Mouse (Mus musculus) NIH3T3 (cell line): ENCODE measurements around the gene Galnt4.

Experiments
- DNase-seq: peaks from one replicate; pipeline ENCODE4 v3.0.0-alpha.2; 2012; ENCODE audit warnings: low read depth

Gene Galnt4

DNA sequence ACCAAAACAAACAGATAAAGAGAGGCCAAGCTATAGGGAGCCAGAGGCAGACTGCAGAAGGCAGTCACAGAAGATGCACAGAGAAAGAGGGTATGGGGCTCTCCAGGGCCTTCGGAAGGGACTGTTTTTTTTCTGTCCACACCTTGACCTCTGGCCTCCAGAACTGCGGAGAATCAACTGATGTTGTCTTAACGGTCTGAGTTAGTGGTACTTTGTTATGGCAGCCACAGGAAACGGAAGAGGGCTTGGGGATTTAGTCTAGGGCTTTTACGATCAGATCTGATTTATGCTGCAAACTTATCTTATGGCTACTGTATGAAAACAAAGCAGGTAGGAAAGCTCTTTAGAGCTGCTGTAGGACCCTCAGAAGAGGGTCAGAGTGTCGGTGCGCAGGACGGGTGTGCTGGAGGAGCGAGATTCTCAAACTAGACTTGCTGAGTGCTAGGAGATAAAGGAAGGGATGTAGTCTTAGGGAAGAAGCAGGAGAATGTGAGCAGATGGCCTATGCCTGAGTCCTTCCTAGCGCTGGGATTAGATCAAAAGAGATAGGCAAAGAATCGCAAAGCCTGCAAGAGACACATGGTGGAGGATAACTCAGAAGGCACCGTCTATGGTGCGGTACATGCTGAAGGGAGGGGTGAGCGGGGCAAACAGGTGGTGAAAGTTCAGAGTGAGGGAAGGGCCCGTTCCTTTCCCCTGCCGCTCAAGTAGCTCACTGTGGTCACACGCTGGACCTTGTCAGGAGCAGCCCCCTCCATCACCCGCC lies 7.7 kb downstream of the Galnt4 start:
- no peak for DNase-seq

DNA sequence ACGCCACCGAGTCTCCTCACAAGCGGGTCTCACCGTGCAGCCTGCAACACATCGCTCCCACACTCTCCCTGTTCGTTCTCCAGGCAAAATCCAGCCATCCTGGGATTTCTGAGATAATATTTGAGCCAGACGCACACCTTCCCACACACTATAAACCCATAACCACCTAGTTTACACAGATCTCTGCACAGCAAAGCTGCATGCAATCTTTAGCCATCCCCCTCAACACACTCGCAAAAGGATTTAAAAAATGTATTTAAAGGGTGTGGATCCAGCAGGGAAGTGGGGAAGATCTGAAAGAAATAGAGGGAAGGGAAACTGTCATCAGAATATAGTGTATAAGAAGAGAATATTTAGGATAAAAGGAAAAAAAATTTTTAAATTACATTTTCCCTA lies 8.3 kb downstream of the Galnt4 start:
- DNase-seq = no peak

DNA sequence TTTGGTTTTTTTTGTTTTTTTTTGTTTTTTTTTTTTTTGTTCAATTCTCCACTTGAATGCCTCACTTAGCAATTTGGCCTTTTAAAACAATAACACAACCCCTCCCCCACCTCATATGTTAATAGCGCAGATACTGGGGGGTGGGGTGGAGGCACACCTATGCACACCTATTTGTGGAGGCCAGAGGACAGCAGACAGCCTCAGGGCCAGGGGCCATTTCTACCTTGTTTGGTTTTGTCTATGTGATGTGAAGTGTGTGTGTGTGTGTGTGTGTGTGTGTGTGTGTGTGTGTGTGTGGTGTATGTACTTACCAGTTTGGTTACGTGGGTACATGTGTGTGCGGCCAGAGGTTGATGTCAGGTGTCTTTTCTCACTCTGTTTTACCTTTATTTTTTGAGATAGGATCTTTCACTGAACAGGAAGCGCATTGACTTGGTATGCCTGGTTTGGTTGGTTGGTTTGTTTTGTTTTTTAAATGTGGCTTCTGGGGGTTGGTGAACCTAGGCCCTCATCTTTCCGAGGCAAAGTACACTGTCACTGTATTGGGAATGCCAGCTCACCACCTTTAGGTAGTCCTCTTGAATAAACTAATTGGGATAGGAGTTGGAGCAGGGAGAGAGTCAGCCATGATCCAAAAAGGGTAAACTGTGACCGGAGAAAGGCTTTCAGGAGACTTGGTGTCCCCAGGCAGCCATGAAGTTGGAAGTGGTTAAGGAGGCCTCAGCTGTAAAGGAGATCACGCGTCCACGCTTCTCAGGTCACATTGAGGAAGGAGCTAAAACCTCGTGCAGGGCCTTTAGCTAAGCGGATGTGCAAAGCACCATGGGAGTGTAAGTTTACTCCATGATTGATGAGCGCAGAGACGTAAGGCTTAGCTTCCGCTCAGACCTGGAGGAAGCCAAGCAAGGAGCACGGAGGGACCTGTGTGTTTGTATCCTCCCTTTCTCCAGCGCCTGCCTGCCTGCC lies 9.0 kb downstream of the Galnt4 start:
- DNase-seq = no peak

DNA sequence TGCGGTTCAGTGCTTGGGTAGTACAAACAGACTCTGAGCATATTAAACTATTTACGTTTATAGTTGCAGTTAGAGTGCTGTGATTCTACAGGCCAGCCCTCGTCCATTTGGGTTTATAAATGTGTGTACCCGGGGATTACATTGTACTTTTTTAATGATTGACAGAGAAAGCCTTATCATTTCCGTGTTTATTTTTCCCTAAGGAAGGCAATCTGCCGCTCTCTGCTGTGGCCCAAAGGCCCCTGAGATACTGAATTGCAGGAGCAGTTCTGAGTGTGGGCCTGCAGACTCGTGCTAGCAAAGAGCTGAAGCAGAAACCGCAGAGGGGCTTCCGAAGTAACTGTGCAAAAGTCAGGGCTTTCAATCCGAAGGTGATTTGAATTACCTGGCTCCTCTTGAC lies 9.9 kb downstream of the Galnt4 start:
- DNase-seq = no peak

DNA sequence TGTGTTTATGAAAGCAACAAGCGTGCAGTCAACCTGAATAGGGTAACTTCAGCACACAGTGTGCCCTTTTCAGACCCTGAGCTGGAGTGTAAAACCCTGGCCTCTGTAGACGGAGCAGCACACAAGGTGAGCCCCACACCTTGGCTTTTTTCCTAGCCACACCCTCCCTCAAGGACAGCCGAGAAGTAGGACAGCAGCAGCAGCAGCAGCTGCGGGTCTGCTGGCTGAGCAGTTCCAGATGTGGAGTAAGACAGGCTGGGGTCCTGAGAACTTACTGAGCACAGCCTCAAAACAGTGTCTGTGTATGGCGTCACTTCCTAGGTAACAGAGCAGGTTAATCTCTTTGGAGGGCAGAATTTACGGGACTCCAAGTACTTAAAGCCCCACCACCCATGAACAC lies 10.7 kb downstream of the Galnt4 start:
- no peak for DNase-seq

DNA sequence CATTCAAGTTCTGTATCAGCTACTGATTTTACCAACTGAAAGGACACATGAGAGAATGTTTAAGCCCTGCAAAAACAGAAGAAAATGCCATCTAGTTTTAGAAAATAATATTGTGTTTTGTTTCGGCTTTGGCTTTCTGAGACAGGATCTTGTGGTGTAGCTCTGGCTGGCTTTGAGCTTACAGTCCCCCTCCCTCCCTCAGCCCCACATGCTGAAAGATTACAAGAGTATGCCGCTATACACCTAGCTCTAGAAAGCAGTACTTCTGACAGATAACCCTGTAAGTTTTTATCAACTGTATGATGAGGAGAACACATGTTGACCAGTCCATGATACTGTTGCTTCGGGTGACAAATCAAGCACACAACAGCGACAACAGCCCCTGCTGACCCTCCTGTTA lies 11.5 kb downstream of the Galnt4 start:
- no peak for DNase-seq

DNA sequence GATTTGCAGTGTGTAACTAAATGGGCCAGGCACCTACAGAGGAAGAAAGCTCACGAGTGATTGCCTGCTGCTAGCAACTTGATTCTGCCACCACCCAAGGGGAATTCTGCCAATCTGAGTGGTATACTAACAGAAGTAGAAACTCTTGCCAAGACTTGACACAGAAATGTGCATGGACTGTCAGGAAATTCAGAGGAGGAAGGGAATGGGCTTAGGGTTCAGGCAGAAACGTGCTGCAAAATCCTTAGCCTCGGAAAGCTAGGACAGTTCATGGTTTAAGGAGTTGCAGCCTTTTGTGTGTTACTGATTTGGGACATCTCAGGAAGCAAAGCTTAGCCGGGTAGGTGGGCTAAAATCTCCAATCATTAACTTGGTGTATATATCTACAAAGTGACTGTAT lies 18.3 kb downstream of the Galnt4 start, which contains the start of gene Phxr2:
Phxr2 (minus strand) TSS at position 101 of the 400 bp plus-strand sequence.
- DNase-seq = no peak

DNA sequence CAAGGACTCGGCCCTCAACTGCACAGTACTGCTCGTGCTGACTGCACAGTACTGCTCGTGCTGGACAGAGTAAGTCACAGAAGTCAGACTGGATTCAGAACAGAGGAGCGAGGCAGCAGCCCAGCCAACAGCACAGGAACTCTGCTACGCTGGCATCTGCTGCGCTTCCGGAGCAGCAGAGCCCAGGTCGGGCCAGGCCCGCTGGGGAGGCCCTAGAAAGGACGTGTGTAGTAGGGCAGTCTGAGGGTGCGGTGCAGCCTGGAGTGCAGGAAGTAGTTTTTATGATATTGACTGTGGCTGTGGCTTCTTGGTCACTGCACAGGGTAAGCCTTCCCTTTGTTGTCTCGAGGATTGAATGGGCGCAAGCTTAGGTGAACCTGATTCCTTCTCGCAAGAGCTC lies 19.0 kb downstream of the Galnt4 start:
- DNase-seq = no peak

DNA sequence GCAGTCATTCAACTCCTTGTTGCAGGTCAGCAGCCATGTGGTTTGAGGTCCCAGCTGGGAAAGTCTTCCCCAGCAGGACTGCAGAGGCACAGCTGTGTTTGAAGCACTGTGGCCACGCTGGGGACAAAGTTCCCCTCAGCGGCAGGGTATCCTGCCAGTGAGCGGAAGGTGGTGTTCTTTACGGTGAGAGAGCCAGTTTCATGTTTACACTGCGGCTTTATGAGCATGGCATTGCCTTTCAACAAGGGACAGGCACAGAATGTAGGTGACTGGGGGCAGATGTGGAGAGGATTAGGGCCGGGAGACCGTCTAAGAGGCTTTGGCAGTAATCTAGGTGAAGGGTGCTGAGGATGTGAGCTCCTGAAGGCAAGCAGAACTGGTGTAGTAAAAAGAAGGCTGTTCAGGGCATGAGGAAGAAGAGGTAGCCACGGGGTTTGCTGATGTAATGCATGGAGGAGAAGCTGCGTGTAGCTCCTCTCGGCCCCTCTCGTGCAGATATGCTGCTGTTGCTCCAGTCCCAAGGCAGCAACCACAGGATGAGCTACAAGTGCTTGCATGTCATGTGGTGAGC lies 19.8 kb downstream of the Galnt4 start:
- DNase-seq = no peak

DNA sequence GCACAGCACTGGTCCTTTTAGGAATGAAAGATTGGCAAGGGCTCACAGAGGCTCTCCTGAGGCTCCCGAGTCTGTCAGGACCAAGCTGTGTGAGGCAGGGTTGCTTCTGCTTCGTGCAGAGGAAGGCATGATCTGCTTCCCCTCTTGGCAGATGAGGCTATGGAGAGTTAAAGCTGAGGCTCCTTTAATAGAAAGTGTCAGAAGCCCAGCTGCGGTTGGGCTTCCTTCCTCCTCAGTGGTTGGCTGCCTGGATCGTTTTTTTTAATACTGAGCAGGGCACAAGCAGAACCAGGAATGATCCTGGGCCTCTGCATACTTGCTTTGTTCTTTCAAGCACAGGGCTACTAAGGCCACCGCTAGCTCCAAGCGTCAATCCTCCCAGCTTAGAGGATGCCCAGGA lies 22.7 kb downstream of the Galnt4 start:
- peak; percentile 51 for DNase-seq

DNA sequence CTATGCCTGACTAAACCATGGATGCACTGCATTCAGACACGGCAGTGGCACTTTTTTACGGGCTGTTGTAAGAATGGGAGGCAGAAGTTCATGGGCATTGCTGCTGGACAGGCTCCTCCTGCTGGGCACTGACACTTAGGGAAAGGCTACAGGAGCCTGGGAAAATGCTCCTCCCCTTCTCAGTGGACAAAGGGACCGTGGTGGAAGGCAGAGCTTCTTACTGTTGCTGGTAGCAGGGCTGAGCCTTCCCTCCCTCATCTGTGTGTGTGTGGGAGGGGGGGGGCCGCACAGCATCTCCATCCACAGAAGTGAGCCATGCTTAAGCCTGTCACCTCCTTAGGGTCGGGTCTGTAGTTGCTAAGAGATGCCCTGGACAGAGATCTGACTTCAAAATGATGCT lies 23.3 kb downstream of the Galnt4 start:
- DNase-seq = peak; percentile 15

DNA sequence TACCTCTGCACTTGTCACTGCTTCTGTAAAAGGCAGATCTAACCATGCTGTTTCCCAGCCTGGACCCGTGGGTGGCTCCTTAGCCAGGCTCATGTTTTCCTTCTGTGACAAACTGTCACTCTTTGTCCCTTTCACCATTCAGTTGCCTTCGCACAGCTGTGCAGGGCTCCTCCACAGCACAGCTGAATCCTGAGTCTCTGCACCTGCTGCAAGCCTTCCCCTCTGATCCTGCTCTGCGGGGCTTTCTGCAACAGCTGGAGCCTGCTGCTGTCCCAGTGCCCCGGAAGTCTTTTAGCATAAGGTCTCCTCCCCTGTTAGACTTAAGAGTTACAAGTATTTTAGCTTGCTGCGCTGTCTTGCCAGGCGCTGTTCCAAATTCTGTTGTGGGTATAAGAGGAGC lies 24.2 kb downstream of the Galnt4 start:
- DNase-seq = no peak

DNA sequence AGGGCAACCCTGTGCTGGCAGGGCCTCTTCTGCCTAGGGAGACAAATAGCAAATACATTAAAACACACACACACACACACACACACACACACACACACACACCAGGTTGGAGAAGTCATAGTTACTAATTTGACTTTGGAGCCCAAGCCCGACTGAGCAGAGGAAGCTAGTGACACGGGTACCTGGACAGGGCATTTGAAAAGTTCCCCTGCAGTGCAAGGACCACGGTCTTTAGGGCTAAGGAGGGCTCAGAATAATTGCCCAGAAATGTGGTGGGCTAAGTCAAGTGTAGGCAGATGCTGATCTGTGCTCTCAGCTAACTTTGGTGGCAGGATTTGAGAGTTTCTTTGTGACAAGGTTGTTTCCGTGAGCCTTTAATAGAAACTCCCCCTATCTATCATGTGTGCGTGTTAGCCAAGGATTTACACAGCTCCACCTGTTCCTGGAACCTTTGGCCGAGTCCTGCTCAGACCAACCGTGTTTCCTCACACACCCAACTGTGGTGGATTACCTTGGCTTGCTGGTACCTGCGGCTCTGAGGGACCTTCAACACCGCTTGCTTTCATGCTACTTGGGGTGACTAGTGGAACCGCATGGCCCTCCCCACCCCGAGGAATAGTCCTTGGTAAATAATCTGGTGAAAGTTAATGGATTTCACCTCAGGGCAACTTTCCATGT lies 24.8 kb downstream of the Galnt4 start:
- no peak for DNase-seq

DNA sequence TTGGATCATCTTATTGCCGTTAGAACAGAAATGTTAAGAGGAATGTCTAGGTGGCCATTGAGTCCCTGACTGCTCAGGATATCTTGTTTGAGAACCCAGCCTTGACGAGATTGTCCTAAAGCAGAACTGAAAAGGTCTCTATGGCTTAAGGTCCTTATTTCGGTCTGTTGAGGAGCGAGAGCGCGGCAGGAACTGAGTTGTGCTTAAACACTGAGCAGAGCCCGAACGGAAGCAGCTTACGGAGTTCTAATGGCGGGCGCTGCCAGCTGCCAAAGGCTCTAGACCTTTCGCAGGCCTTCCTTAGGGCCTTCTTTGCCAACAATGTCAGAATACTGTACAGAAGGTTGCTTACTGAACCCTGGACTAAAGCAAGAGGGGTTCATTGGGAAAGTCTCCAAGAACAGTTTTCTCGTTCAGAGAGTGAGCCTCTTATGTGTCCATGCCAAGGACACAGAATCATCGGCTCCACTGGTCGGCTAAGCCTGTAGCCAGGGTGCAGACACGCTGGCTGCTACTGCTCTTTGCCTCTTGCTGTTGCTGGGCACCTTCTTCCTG lies 25.4 kb downstream of the Galnt4 start:
- DNase-seq = no peak

DNA sequence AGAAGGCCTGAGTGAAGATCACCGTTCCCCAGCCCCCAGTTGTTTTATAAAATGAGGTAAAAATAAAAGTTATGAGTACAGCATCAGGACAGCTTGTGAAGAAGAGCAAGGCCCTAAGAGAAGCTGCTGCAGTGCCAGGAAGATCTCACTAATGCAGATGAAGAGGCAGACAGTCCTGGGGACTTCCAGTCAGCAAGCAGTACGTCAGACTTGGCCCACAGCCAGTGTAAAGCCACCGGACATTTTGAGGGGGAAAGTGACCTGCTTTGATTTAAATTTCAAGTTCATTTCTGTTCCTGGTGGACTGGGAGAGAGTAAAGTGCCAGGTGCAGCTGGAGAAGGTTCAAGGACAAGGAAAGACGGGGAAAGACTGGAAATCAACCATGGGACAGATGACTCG lies 28.4 kb downstream of the Galnt4 start:
- no peak for DNase-seq

DNA sequence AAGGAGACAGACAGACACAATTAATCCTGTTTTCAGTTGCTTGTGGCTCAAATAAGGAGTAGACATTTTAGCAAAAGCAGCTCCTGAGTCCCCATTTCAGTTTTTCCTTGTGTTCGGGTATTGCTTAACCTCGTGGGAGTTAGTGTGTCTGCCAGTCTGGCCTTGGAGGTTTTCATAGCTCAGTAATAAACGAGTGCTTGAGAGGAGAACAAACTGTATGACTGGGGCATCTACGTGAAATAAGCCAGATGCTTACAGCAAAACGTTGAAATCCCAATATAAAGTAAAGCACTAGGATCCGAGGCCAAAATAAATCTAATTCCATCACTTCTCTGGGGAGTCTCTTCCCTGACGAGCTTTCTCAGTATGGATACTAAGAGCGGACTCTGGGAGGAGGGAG lies 37.7 kb downstream of the Galnt4 start:
- no peak for DNase-seq

DNA sequence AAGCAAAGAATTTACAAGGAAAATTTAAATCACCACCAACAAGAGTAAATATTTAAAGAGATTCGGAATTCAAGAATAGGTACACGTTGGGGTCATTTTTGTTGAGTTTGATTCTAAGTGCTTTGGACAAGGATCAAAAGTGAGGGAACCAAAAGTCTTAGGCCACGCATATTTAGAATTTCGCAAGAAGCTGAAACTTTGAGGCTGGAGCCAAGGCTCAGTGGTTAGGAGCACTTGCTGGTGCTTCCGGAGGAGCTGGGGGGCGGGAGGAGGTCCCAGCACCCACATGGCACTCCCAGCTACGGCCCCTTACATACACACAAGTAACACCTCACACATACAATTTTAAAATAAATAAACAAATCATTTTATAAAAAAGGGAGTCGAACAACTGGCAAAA lies 38.6 kb downstream of the Galnt4 start:
- no peak for DNase-seq

DNA sequence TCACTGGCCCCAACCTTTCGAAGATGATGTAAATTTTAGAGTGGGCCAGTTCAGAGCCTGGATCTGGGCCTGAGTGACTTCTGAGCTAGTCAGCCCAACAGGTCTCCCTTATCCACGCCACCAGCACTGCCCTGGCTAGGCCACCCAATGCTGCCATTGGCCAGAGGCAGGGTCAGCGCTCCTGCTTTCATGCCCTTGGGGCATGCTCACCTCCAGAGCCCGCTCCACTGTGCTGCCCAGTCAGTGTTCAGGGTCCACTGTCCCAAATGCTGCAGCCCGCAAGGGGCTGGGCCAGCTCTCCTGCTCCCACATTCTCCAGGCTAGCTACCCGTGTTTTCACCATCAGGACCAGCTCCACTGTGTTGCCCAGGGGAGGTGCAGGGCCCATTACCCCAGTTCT lies 42.1 kb downstream of the Galnt4 start:
- DNase-seq = no peak

DNA sequence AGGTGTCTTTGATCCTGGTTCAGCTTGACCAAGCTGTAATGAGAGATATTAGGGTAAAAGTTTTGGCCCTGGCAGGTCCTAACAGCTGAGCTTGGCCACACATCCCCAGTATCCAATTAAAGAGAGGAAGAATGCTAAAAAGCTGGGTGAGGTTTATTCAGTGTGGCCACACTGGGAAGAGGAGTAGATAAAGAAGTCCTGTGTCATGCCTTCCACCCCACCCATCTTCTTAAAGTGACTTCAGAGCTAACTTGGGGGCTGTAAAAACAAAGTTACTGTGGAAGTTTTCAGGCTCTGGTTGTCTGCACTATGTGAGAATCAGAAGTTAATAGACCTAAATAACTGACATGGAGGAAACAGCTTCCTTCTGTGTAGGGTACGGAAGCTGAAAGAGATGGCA lies 43.6 kb downstream of the Galnt4 start:
- no peak for DNase-seq

DNA sequence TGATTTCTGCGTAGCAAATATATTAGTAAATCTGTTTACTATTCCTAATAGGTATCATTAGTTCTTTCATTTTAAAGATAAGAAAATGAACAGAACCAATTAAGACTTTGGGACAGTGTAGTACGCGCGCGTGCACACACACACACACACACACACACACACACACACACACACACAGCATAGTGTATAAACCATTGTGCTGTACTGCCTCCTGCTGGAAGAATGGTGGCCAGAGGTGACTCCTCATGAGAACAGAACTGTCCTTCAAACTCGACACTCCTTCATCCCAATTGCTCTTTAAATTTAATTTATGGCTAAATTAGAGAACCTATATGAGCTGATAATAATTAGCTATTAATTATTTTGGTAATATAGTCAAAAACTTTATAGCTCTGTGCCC lies 44.1 kb downstream of the Galnt4 start:
- peak; percentile 56 for DNase-seq

DNA sequence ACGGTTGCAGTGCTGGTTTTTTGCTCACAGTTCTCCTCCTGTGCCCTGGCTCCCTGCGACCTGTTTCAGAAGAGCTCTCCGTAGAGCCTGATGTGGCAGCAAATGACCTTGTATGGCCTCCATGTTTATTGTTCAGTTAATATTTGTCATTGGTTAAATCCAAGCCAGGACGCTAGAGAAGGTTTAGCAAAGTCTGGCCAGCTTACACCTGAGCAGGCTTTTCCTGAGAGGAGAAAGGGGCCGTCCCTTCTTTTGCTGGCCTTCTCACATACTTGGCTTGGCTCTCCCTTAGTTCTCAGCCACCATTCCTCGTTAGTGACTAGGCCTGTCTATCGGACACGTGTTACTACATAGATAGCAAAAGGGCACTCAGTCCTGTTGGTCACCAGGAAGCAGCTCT lies 46.7 kb downstream of the Galnt4 start:
- no peak for DNase-seq

DNA sequence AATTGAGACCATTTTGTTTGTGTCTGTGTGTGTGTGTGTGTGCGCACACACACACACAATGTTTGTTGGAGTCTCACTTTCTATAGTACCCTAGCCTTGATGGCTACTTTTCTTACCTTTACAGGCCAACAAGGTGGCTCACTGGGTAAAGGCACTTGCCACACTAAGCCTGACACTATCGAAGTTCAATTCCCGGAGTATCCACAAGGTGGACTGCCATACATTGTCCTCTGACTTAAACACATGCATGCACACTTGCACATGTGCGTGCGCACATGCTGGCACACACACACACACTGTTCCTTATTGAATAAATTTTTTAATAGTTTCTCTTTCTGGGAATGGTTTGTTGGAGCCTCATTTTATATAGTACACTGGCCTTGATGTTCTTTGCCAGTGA lies 48.8 kb downstream of the Galnt4 start:
- peak; percentile 35 for DNase-seq
